Mouse (Mus musculus): ENCODE measurements around the gene Rps10. TPM values are rescaled to one million over a fixed set of nuclear protein-coding genes. Genes with fewer than 3 reads are reported as not detected.

Rps10 gene
- total and polyA plus RNA-seq, 3 experiments: 2,522 to 3,437 (median 3,351) TPM

DNA sequence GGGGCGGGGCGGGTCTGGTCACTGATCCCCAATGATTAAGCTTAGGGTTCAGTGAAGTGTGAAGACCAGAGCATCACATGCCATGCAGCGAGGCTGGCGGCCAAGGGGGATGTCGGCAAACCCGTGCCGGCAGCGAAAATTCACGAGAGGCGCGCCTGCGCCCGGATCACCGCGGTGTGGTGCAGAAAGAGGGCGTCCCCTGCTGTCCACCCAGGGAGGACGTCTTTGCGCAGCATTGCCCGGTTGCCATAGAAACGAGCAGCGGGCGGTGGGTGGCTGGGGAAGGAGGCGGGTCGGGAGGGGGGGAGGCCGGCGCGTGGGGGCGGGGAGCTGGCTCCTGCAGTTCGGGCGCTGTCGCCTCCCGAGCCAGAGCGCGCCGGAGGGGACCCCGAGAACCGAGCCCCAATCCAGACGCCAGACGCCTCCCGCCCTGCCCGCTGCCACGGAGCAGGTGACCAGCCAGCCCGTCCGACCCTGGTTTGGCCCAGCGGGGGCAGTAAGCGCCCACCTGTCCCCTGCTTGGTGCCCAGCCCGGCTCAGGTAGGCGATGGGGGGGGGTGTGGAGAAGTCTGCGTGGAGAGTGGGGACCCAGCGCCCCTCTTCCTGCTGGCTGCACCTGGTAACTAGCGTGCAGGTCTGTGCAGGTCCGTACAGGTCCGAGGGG is 48.5 kb upstream of the Rps10 start:
- H3K4me1 ChIP-seq (ENCODE audit: control insufficient read depth in 1 of 2, insufficient read depth in 2 of 2): 0 out of 4 replicates have a peak, but pooled peaks cover 0 to 2% of the 10 kb centered on the region in 2 experiments
- no peak overlapping the region for H3K9ac ChIP-seq (ENCODE audit: insufficient read depth, low read depth)
- peaks cover 3% of the 10 kb centered on the region for H3K9me3 ChIP-seq (replicated peaks; ENCODE audit: low read length)
- H3K79me2 ChIP-seq (replicated peaks; ENCODE audit: control insufficient read depth, extremely low read depth, insufficient read depth, poor library complexity, severe bottlenecking): no peaks in the 10 kb centered on the region
- in situ Hi-C loops (cut with MboI; ENCODE audit: low pct_ligation_motif_present, low pct_unique_long_range_greater_than_20kb, low sequenced_read_pairs): no loop called here
- dilution Hi-C loops (cut with MboI; ENCODE audit: extremely low pct_ligation_motif_present, extremely low pct_unique_long_range_greater_than_20kb, low sequenced_read_pairs): no loop called here
- H3K27ac ChIP-seq (ENCODE audit: insufficient read depth, low read depth): no peak overlapping the region
- DNase-seq (ENCODE audit: extremely low read depth): no peak
- H3K36me3 ChIP-seq (replicated peaks in 1 of 2; ENCODE audit: control insufficient read depth in 1 of 2, insufficient read depth in 1 of 2, low read length in 1 of 2): peaks cover 0 to 7% of the 10 kb centered on the region in 2 experiments
- no peak for TF ChIP-seq USF2 (conservative IDR thresholded peaks at IDR 0.05; ENCODE audit: low read depth, low read length)
- no peak for TF ChIP-seq JUND (conservative IDR thresholded peaks at IDR 0.05; ENCODE audit: low read depth, low read length)
- no peak for TF ChIP-seq MXI1 (IDR thresholded peaks at IDR 0.05; ENCODE audit: low read depth, low read length)
- TF ChIP-seq POLR2AphosphoS2 (IDR thresholded peaks at IDR 0.05; ENCODE audit: low read depth, low read length): no peak
- no peak for TF ChIP-seq CHD1 (IDR thresholded peaks at IDR 0.05; ENCODE audit: low read depth, low read length)
- no peak for TF ChIP-seq E2F4 (IDR thresholded peaks at IDR 0.05; ENCODE audit: insufficient replicate concordance, low read depth, low read length)
- no peak for TF ChIP-seq TCF12 (IDR thresholded peaks at IDR 0.05; ENCODE audit: low read depth, low read length)
- no peak for TF ChIP-seq BHLHE40 (IDR thresholded peaks at IDR 0.05; ENCODE audit: low read depth, low read length)
- TF ChIP-seq KAT2A (IDR thresholded peaks at IDR 0.05; ENCODE audit: insufficient replicate concordance, low read length): no peak
- no peak for TF ChIP-seq USF1 (IDR thresholded peaks at IDR 0.05; ENCODE audit: low read depth, low read length)
- TF ChIP-seq MAZ (IDR thresholded peaks at IDR 0.05; ENCODE audit: low read depth, low read length): no peak
- no peak for TF ChIP-seq MAX (IDR thresholded peaks at IDR 0.05; ENCODE audit: low read length)
- TF ChIP-seq HCFC1 (IDR thresholded peaks at IDR 0.05; ENCODE audit: low read depth, low read length): no peak
- TF ChIP-seq ZC3H11A (IDR thresholded peaks at IDR 0.05; ENCODE audit: low read depth, low read length): no peak
- no peak overlapping the region for H3K4me3 ChIP-seq (replicated peaks in 1 of 3; ENCODE audit: low read depth in 2 of 3, low read length in 2 of 3, poor library complexity in 1 of 3)
- no peak overlapping the region for H3K4me2 ChIP-seq (ENCODE audit: insufficient read depth, low read depth, poor library complexity, severe bottlenecking)
- H3K27me3 ChIP-seq (replicated peaks): no peaks in the 10 kb centered on the region

DNA sequence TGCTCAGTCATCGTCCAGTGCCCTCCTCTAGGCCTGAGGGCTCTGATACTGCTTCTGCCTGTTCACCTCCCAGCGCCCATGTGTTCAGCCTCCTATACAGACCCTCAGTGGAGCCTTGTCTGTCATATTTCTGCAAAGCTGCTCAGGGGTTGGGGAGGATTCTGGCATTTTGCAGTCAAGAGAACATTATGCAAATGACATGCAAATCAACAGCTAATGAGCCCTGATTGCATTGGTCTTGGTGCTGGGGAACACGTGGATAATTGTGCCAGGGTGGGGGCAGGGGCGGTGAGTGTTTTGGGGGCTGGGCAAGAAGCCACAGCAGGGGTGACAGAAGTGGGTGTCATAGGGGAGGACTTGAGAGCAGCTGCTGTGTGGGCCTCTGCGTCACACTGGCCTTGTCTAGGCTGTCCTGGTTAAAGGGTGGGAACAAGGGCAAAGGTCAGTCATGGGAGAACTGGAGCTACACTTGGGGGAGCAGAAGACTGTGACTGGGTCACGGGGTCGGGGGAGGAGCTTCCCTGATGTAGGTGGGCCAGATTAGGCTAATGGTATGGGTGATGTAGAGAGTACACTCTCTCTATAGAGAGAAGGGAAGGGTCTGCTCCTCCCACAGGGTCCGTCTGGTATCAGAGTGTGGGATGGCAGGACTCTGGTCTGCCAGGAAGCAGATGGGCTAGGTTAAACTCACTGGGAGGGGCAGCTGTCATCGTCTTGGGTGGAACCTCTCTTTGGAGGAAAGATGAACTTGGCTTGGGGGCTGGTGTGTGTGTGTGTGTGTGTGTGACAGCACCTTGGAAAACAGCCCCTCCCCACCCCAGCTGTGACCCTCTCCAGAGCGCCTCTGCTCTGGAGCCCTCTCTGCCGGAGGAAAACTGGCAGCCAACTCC is 42.7 kb upstream of the Rps10 start:
- peaks cover 3% of the 10 kb centered on the region for H3K9me3 ChIP-seq (replicated peaks; ENCODE audit: low read length)
- H3K4me3 ChIP-seq (replicated peaks in 1 of 3; ENCODE audit: low read depth in 2 of 3, low read length in 2 of 3, poor library complexity in 1 of 3): no peak overlapping the region
- peak; percentile 52 for DNase-seq (ENCODE audit: extremely low read depth)
- peaks cover 15 to 32% of the 10 kb centered on the region in 2 experiments for H3K4me1 ChIP-seq (ENCODE audit: control insufficient read depth in 1 of 2, insufficient read depth in 2 of 2)
- H3K9ac ChIP-seq (ENCODE audit: insufficient read depth, low read depth): no peak overlapping the region
- no peaks in the 10 kb centered on the region for H3K79me2 ChIP-seq (replicated peaks; ENCODE audit: control insufficient read depth, extremely low read depth, insufficient read depth, poor library complexity, severe bottlenecking)
- no peaks in the 10 kb centered on the region for H3K27me3 ChIP-seq (replicated peaks)
- peaks cover 0 to 7% of the 10 kb centered on the region in 2 experiments for H3K36me3 ChIP-seq (replicated peaks in 1 of 2; ENCODE audit: control insufficient read depth in 1 of 2, insufficient read depth in 1 of 2, low read length in 1 of 2)
- dilution Hi-C loops (cut with MboI; ENCODE audit: extremely low pct_ligation_motif_present, extremely low pct_unique_long_range_greater_than_20kb, low sequenced_read_pairs) (no loop called here), in situ Hi-C loops (cut with MboI; ENCODE audit: low pct_ligation_motif_present, low pct_unique_long_range_greater_than_20kb, low sequenced_read_pairs) (no loop called here)
- no peak overlapping the region for H3K4me2 ChIP-seq (ENCODE audit: insufficient read depth, low read depth, poor library complexity, severe bottlenecking)
- no peak for TF ChIP-seq POLR2A (IDR thresholded peaks at IDR 0.05; ENCODE audit: low read depth, low read length)
- TF ChIP-seq MYC (IDR thresholded peaks at IDR 0.05; ENCODE audit: low read depth, low read length): no peak
- no peak for TF ChIP-seq ZC3H11A (IDR thresholded peaks at IDR 0.05; ENCODE audit: low read depth, low read length)
- 0 out of 2 replicates have a peak, but pooled peaks have one; percentile 11 for TF ChIP-seq BHLHE40 (IDR thresholded peaks at IDR 0.05; ENCODE audit: low read depth, low read length)
- H3K27ac ChIP-seq (ENCODE audit: insufficient read depth, low read depth): no peak overlapping the region
